Mouse (Mus musculus): ENCODE data around the gene Myom1.

- TF ChIP-seq GATA1 (IDR thresholded peaks at IDR 0.05; ENCODE audit: low read length): no peak
- no peak for TF ChIP-seq TAL1 (IDR thresholded peaks at IDR 0.05; ENCODE audit: low read length)
Observed at GRCm38 (mm10) chr17:70971206-70971605, 31.2 kb upstream of the Myom1 start.

All from erythroblast, embryonic 14.5 days (primary cell).